ENCODE assay signal across 17 mouse cellular contexts in the genomic region with DNA sequence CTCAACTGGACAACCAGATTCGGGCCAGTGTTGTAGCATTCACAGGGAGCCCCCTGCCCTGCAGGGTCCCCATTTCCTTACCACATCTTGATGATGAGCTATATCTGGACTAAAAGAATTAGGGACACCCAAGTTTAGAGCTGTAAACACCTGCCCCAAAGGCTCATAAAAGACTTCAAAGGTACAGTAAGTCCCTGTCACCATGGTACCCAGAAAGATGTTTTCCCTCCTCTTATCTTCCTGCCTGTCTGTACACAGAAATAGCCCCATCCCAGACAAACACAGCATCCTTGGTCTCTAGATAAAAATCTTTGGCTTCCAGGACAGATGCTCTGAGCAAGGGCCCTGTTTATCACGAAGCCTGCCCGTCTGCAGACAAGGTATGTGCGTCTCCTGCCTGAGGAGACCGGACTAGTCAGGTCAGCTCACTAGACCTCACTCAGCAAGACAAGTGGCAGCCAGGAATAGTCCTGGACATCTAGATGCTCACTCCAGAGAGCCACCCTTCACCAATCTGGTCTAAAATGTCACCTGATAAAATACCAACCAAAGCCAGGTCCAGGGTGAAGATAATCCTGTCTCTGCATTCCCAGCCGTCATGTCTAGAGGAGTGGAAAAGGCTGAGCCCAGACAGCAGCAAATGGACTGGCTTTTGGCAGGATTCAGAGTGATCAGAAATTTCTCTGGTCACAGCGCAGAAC. TPM values are rescaled to one million over a fixed set of nuclear protein-coding genes. Genes with fewer than 3 reads are reported as not detected.
DNase-seq lines count a peak whose midpoint lies in the region; ATAC-seq lines count a peak whose summit lies in the region.
"Had no signal": no experiment of that assay in that cellular context is flagged by ENCODE, and none has a peak within 500 bp of the region (broad histone marks: within the 10 kb centered on the region; RNA-seq: fewer than 3 reads in every experiment).

No protein-coding gene starts in this region.

- no peaks in the 10 kb centered on the region for H3K27me3 ChIP-seq in liver, embryonic 11.5 days (replicated peaks; ENCODE audit: control insufficient read depth, insufficient read depth, low read length)
- H3K27me3 ChIP-seq in heart, embryonic 14.5 days (ENCODE audit: control insufficient read depth, insufficient read depth, low read length): no peaks in the 10 kb centered on the region
- H3K27me3 ChIP-seq in liver, embryonic 16.5 days (ENCODE audit: control insufficient read depth, insufficient read depth, low read depth, low read length): no peaks in the 10 kb centered on the region

- ATAC-seq in CD4-positive, CD25-positive, alpha-beta regulatory T cell, adult 4 months: no peak
- no peak for ATAC-seq in liver, embryonic 11.5 days (replicated peaks; ENCODE audit: low FRiP score)
- ATAC-seq in heart, embryonic 14.5 days (ENCODE audit: insufficient number of reproducible peaks, insufficient read depth, low FRiP score, low read depth): peak; percentile 52; the same call in 1 of the 2 replicates
- no peak for ATAC-seq in liver, embryonic 16.5 days (ENCODE audit: low read depth)
- ATAC-seq: forebrain, postnatal 0 days; intestine, embryonic 16.5 days had no signal

- H3K4me3 ChIP-seq in liver, embryonic 11.5 days (ENCODE audit: low read depth, low read length): no peak overlapping the region
- no peak overlapping the region for H3K4me3 ChIP-seq in heart, embryonic 14.5 days (ENCODE audit: control insufficient read depth in 1 of 2, insufficient read depth in 1 of 2, low read depth in 1 of 2, low read length in 2 of 2)
- H3K4me3 ChIP-seq in liver, embryonic 16.5 days (ENCODE audit: low read depth, low read length): no peak overlapping the region
- H3K4me3 ChIP-seq: hindbrain, embryonic 12.5 days had no signal

- WGBS in liver, embryonic 11.5 days: 69% methylated on average over 7 of the region's 7 CpGs
- WGBS in heart, embryonic 14.5 days: 23% methylated on average over 7 of the region's 7 CpGs
- 53% methylated on average over 7 of the region's 7 CpGs for WGBS in liver, embryonic 16.5 days (ENCODE audit: insufficient replicate concordance)

- peak; percentile 52 for DNase-seq in CD4-positive, CD25-positive, alpha-beta regulatory T cell, adult 2 months (ENCODE audit: low read depth, low spot score)
- no peak for DNase-seq in liver, embryonic 11.5 days (ENCODE audit: low spot score)
- DNase-seq in liver: no peak
- DNase-seq in lung, postnatal 14 days: no peak
- DNase-seq in cerebellum, adult 9-10 months: no peak
- DNase-seq: adrenal gland, postnatal 36 days; cerebellum, postnatal 25 days; forebrain, postnatal 0 days; gastrocnemius, postnatal 10 days had no signal

- no peak overlapping the region for H3K4me2 ChIP-seq in liver, embryonic 11.5 days
- peak overlapping the region; percentile 46 for H3K4me2 ChIP-seq in heart, embryonic 14.5 days (ENCODE audit: low read length)
- no peak overlapping the region for H3K4me2 ChIP-seq in liver, embryonic 16.5 days (ENCODE audit: low read depth, low read length)
- H3K4me2 ChIP-seq: hindbrain, embryonic 12.5 days; midbrain, embryonic 11.5 days had no signal

- peaks cover 55% of the 10 kb centered on the region for H3K4me1 ChIP-seq in liver, embryonic 11.5 days (replicated peaks; ENCODE audit: control insufficient read depth, insufficient read depth, low read length)
- H3K4me1 ChIP-seq in heart, embryonic 14.5 days (ENCODE audit: control insufficient read depth in 2 of 2, insufficient read depth in 2 of 2, low read length in 2 of 2): peaks cover 66 to 94% of the 10 kb centered on the region in 2 experiments
- peaks cover 42% of the 10 kb centered on the region for H3K4me1 ChIP-seq in liver, embryonic 16.5 days (ENCODE audit: control insufficient read depth, low read depth, low read length)

- no peaks in the 10 kb centered on the region for H3K9me3 ChIP-seq in liver, embryonic 11.5 days (ENCODE audit: control insufficient read depth, low read length)
- H3K9me3 ChIP-seq in heart, embryonic 14.5 days (ENCODE audit: control insufficient read depth, low read length): no peaks in the 10 kb centered on the region
- H3K9me3 ChIP-seq in liver, embryonic 16.5 days (replicated peaks; ENCODE audit: control insufficient read depth, low read length): no peaks in the 10 kb centered on the region
- H3K9me3 ChIP-seq: hindbrain, embryonic 12.5 days had no signal

- peaks cover 13% of the 10 kb centered on the region; the same call in 1 of the 2 replicates for H3K36me3 ChIP-seq in liver, embryonic 11.5 days (ENCODE audit: control insufficient read depth, insufficient read depth, low read length)
- H3K36me3 ChIP-seq in heart, embryonic 14.5 days (ENCODE audit: control insufficient read depth, insufficient read depth, low read length): peaks cover 27% of the 10 kb centered on the region
- H3K36me3 ChIP-seq in liver, embryonic 16.5 days (ENCODE audit: control insufficient read depth, insufficient read depth): peaks cover 11% of the 10 kb centered on the region; the same call in 1 of the 2 replicates
- H3K36me3 ChIP-seq: hindbrain, embryonic 12.5 days had no signal

- peak overlapping the region; percentile 41; the same call in 1 of the 2 replicates for H3K27ac ChIP-seq in liver, embryonic 11.5 days (ENCODE audit: low read depth, low read length)
- H3K27ac ChIP-seq in heart, embryonic 14.5 days (replicated peaks in 1 of 2; ENCODE audit: control insufficient read depth in 1 of 2, insufficient read depth in 1 of 2, low read depth in 2 of 2, low read length in 2 of 2): peak overlapping the region; percentile 96 to 97
- peak overlapping the region; percentile 83 for H3K27ac ChIP-seq in liver, embryonic 16.5 days (ENCODE audit: low read length)
- H3K27ac ChIP-seq: hindbrain, embryonic 12.5 days; kidney, postnatal 0 days had no signal

- no peak overlapping the region for H3K9ac ChIP-seq in liver, embryonic 11.5 days (ENCODE audit: low read depth, low read length)
- peak overlapping the region; percentile 63 for H3K9ac ChIP-seq in heart, embryonic 14.5 days (ENCODE audit: low read length)
- H3K9ac ChIP-seq in liver, embryonic 16.5 days (ENCODE audit: low read depth, low read length): no peak overlapping the region
- H3K9ac ChIP-seq: forebrain, postnatal 0 days; hindbrain, embryonic 12.5 days had no signal

RNA-seq across cellular contexts. Expression of a gene that starts 21.1 kb away (rescaled TPM):
- 10 to 100 TPM; 22.6 to 24.4 TPM for polyA plus RNA-seq in CD4-positive, CD25-positive, alpha-beta regulatory T cell, adult 4 months (2017; shearing (Covaris generic))
- 19.2 and 19.8 TPM in 2 replicates for polyA plus RNA-seq in liver, embryonic 11.5 days (2014; fragmentation: Nextera tagmentation; extraction: Ambion mirVana)
- polyA plus RNA-seq in heart, embryonic 14.5 days (2014; fragmentation: Nextera tagmentation; extraction: Ambion mirVana): 29.0 and 33.7 TPM in 2 replicates
- polyA plus RNA-seq in liver, embryonic 16.5 days (2015; fragmentation: Nextera tagmentation; extraction: Ambion mirVana): 6.5 and 7.0 TPM in 2 replicates

RNA-seq across cellular contexts. Expression of a gene that starts 31.7 kb away (rescaled TPM):
- not detected for polyA plus RNA-seq in CD4-positive, CD25-positive, alpha-beta regulatory T cell, adult 4 months (2017; shearing (Covaris generic))
- polyA plus RNA-seq in liver, embryonic 11.5 days (2014; fragmentation: Nextera tagmentation; extraction: Ambion mirVana): 5.3 TPM in 2 replicates
- 13.3 and 13.6 TPM in 2 replicates for polyA plus RNA-seq in heart, embryonic 14.5 days (2014; fragmentation: Nextera tagmentation; extraction: Ambion mirVana)
- polyA plus RNA-seq in liver, embryonic 16.5 days (2015; fragmentation: Nextera tagmentation; extraction: Ambion mirVana): 1.4 and 2.1 TPM in 2 replicates
- polyA plus RNA-seq: activated CD4-positive, CD25-positive, alpha-beta regulatory T cell, adult 4 months had no signal

Comparison
In these comparisons a context has a peak if more than half of its experiments do, and no peak if none do; other contexts are left out.
1. H3K27ac ChIP-seq: peak in every context shown above with its lines; median percentile 96 in heart, embryonic 14.5 days; 83 in liver, embryonic 16.5 days; 41 in liver, embryonic 11.5 days.